Mouse (Mus musculus): ENCODE measurements at regions not wholly inside any gene's neighbourhood (a gene's known extent, or its start where the extent isn't known, plus 50 kb on each side); places are given as distances from the start of the nearest gene placed in this dataset.
"Not testable (repeated sequence)": the region's sequence is repeated elsewhere in the genome, so short reads cannot be mapped to it uniquely, and the experiment has no call there.

GRCm38 (mm10) chr12:46636888-46637287 lies 181.8 kb downstream of the Nova1 start:
- H3K27ac ChIP-seq (ENCODE audit: insufficient read depth, low read depth, low read length): no peak overlapping the region
- TF ChIP-seq CTCF (IDR thresholded peaks at IDR 0.05; ENCODE audit: insufficient read depth, low read depth, low read length): no peak
- TF ChIP-seq POLR2A (IDR thresholded peaks at IDR 0.05; ENCODE audit: insufficient read depth, low read depth, low read length): no peak
- H3K4me3 ChIP-seq (ENCODE audit: insufficient read depth, low read depth, low read length): no peak overlapping the region
- peaks cover 2% of the 10 kb centered on the region; the same call in 1 of the 2 replicates for H3K4me1 ChIP-seq (ENCODE audit: control insufficient read depth, insufficient read depth, low read length)

GRCm38 (mm10) chr12:46635125-46635772 lies 183.5 kb downstream of the Nova1 start:
- peaks cover 2% of the 10 kb centered on the region; the same call in 1 of the 2 replicates for H3K4me1 ChIP-seq (ENCODE audit: control insufficient read depth, insufficient read depth, low read length)
- no peak overlapping the region for H3K27ac ChIP-seq (ENCODE audit: insufficient read depth, low read depth, low read length)
- no peak overlapping the region for H3K4me3 ChIP-seq (ENCODE audit: insufficient read depth, low read depth, low read length)
- 6% methylated on average over 6 of the region's 6 CpGs for WGBS
- TF ChIP-seq POLR2A (IDR thresholded peaks at IDR 0.05; ENCODE audit: insufficient read depth, low read depth, low read length) (no peak), CTCF (IDR thresholded peaks at IDR 0.05; ENCODE audit: insufficient read depth, low read depth, low read length) (no peak)

- peaks cover 2% of the 10 kb centered on the region; the same call in 1 of the 2 replicates for H3K4me1 ChIP-seq (ENCODE audit: control insufficient read depth, insufficient read depth, low read length)
- H3K4me3 ChIP-seq (ENCODE audit: insufficient read depth, low read depth, low read length): no peak overlapping the region
- TF ChIP-seq POLR2A (IDR thresholded peaks at IDR 0.05; ENCODE audit: insufficient read depth, low read depth, low read length) (no peak), CTCF (IDR thresholded peaks at IDR 0.05; ENCODE audit: insufficient read depth, low read depth, low read length) (no peak)
- no peak overlapping the region for H3K27ac ChIP-seq (ENCODE audit: insufficient read depth, low read depth, low read length)
- 40% methylated on average over 1 of the region's 1 CpGs for WGBS
Measured at GRCm38 (mm10) chr12:46634771-46635124, 184.0 kb downstream of the Nova1 start.

GRCm38 (mm10) chr12:46632384-46632783 lies 186.3 kb downstream of the Nova1 start:
- H3K4me3 ChIP-seq (ENCODE audit: insufficient read depth, low read depth, low read length); H3K4me1 ChIP-seq (ENCODE audit: control insufficient read depth, insufficient read depth, low read length); H3K27ac ChIP-seq (ENCODE audit: insufficient read depth, low read depth, low read length): not testable (repeated sequence)

GRCm38 (mm10) chr12:46627320-46627719 lies 191.4 kb downstream of the Nova1 start:
- no peak overlapping the region for H3K4me3 ChIP-seq (ENCODE audit: insufficient read depth, low read depth, low read length)
- H3K27ac ChIP-seq (ENCODE audit: insufficient read depth, low read depth, low read length): no peak overlapping the region
- no peak for TF ChIP-seq CTCF (IDR thresholded peaks at IDR 0.05; ENCODE audit: insufficient read depth, low read depth, low read length)
- WGBS: 87% methylated on average over 2 of the region's 2 CpGs
- H3K4me1 ChIP-seq (ENCODE audit: control insufficient read depth, insufficient read depth, low read length): no peaks in the 10 kb centered on the region

- Histone ChIP-seq H3K27ac (ENCODE audit: insufficient read depth, low read depth, low read length) (no peak overlapping the region), H3K4me3 (ENCODE audit: insufficient read depth, low read depth, low read length) (no peak overlapping the region), H3K4me1 (ENCODE audit: control insufficient read depth, insufficient read depth, low read length) (no peaks in the 10 kb centered on the region)
- 93% methylated on average over 2 of the region's 2 CpGs for WGBS
- no peak for TF ChIP-seq CTCF (IDR thresholded peaks at IDR 0.05; ENCODE audit: insufficient read depth, low read depth, low read length)
- TF ChIP-seq POLR2A (IDR thresholded peaks at IDR 0.05; ENCODE audit: insufficient read depth, low read depth, low read length): no peak
Measured at GRCm38 (mm10) chr12:46611439-46611838, 207.3 kb downstream of the Nova1 start.

GRCm38 (mm10) chr12:46609580-46610311 lies 209.0 kb downstream of the Nova1 start:
- no peak overlapping the region for H3K27ac ChIP-seq (ENCODE audit: insufficient read depth, low read depth, low read length)
- no peak overlapping the region for H3K4me3 ChIP-seq (ENCODE audit: insufficient read depth, low read depth, low read length)
- WGBS: 79% methylated on average over 12 of the region's 12 CpGs
- H3K4me1 ChIP-seq (ENCODE audit: control insufficient read depth, insufficient read depth, low read length): no peaks in the 10 kb centered on the region
- TF ChIP-seq POLR2A (IDR thresholded peaks at IDR 0.05; ENCODE audit: insufficient read depth, low read depth, low read length) (no peak), CTCF (IDR thresholded peaks at IDR 0.05; ENCODE audit: insufficient read depth, low read depth, low read length) (no peak)

GRCm38 (mm10) chr12:46608290-46608910 lies 210.3 kb downstream of the Nova1 start:
- Histone ChIP-seq H3K4me3 (ENCODE audit: insufficient read depth, low read depth, low read length) (no peak overlapping the region), H3K4me1 (ENCODE audit: control insufficient read depth, insufficient read depth, low read length) (no peaks in the 10 kb centered on the region), H3K27ac (ENCODE audit: insufficient read depth, low read depth, low read length) (no peak overlapping the region)
- 74% methylated on average over 10 of the region's 10 CpGs for WGBS
- TF ChIP-seq CTCF (IDR thresholded peaks at IDR 0.05; ENCODE audit: insufficient read depth, low read depth, low read length) (no peak), POLR2A (IDR thresholded peaks at IDR 0.05; ENCODE audit: insufficient read depth, low read depth, low read length) (no peak)

GRCm38 (mm10) chr12:46597200-46597599 lies 221.5 kb downstream of the Nova1 start:
- Histone ChIP-seq H3K4me3 (ENCODE audit: insufficient read depth, low read depth, low read length) (no peak overlapping the region), H3K4me1 (ENCODE audit: control insufficient read depth, insufficient read depth, low read length) (no peaks in the 10 kb centered on the region), H3K27ac (ENCODE audit: insufficient read depth, low read depth, low read length) (no peak overlapping the region)
- no peak for TF ChIP-seq CTCF (IDR thresholded peaks at IDR 0.05; ENCODE audit: insufficient read depth, low read depth, low read length)
- no peak for TF ChIP-seq POLR2A (IDR thresholded peaks at IDR 0.05; ENCODE audit: insufficient read depth, low read depth, low read length)
- WGBS: 26% methylated on average over 4 of the region's 4 CpGs
